Mouse (Mus musculus) urinary bladder, postnatal 10 days (tissue): Measurements from ENCODE around the gene Prkaa1.
A peak's percentile ranks its signal among the peaks of the same experiment; 100 is the strongest.
"Not testable (repeated sequence)": the region's sequence is repeated elsewhere in the genome, so short reads cannot be mapped to it uniquely, and the experiment has no call there.

Experiments
- DNase-seq: peaks from one replicate; pipeline ENCODE4 v3.0.0; 2022; ENCODE audit warnings: low spot score

Gene Prkaa1

GRCm38 (mm10) chr15:5173217-5173820 lies 29.7 kb downstream of the Prkaa1 start:
- no peak for DNase-seq

DNA sequence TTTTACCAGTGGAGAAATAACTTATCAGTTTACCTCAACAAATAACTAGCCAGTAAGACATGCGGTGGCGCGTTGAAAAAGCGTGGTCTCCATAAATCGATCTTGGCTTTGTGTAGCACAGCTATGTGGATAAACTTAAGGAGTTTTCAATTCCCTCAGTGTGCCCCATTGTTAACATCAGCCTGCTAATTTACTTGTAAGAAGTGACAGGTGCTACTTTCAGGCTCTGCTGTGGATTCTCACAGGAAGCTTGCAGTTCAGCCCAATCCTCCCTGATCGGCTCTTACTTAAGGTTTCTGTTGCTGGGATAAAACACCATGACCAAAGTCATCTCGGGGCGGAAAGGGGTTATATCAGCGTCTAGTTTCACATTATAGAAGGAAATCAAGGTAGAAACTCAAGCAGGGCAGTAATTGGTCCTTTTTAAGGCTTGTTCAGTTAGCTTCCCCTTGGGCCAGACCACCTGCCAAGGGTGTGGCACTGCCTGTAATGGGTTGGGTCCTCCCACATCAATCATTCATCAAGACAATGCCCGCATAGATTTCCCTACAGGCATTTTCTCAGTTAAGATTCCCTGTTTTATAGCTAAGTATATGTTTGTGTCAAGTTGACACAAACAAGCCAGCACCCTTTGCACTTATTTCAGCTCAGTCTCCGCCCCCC lies 41.1 kb downstream of the Prkaa1 start:
- DNase-seq: no peak

DNA sequence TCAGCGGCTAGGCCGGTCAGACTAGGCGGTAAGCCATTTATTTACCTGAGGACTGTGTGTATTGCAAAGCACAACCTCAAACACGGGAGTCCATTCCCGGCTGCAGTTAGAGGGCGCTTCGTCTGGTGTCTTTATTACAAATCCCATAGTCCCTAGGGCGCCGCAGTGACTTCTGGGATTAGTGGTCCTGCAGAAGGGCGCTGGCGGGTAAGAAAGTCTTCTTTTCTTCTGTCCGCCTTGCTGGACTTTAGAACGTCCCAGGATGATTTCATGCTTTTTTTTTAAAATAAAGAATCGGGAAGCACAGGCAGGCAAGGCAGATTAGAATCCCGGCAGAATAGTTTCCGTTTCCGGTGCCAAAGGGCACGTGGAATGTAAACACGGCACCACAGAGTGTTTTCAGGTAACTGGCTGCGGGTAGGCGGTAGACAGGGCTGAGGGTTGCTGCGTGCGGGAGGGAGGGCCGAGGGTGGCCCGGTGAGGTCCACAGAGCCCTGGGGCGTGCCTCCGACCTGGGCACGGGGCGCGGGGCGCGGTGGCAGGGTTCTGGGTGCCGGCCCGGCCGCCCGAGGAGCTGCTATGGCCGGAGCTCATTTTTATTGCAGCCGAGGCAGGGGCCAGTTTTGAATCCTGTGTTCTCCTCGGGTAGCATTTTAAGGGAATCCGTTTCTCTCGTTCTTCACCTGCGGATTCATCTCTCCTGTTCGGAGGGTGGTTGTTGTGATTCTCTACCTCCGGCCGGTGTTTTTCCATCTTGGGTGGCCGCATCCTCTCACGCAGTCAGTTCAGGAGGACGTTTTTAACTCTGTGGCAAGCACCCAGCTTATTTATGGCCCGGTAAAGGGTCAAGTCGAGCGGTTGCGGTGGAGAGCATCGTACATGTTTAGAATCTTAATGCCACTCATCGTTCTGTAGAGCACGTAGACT lies 42.0 kb downstream of the Prkaa1 start, which contains the start of gene Ttc33:
TSS of gene Ttc33 (plus strand) at position 160 of the 927 bp plus-strand sequence.
- peak; percentile 24 for DNase-seq

GRCm38 (mm10) chr15:5186293-5186675 lies 42.6 kb downstream of the Prkaa1 start:
- DNase-seq: no peak

GRCm38 (mm10) chr15:5187116-5187515 lies 43.5 kb downstream of the Prkaa1 start:
- no peak for DNase-seq

GRCm38 (mm10) chr15:5188029-5188428 lies 44.4 kb downstream of the Prkaa1 start:
- DNase-seq: no peak

DNA sequence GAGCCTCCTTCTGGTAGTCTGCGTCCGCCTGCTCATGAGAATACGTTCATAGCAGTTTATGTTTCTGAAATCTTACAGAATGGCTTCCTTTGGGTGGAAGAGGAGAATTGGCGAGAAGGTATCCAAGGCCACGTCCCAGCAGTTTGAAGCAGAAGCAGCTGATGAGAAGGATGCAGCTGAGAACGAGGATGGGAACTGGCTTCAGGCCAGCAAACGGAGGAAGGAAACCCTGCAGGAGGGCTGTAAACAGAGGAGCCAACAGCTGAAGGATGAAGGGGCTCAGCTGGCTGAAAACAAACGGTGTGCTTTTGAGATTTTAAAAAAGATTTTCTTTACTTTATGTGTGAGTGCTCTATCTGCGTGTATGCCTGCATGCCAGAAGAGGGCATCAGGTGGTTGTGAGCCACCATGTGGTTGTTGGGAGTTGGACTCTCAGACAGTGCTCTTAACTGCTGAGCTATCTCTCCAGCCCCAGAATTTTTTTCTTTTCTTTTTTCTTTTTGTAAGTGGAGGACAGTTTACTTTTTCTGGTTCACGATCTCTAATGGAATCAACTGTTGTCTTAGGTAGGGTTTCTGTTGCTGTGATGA lies 45.9 kb downstream of the Prkaa1 start:
- DNase-seq: no peak

DNA sequence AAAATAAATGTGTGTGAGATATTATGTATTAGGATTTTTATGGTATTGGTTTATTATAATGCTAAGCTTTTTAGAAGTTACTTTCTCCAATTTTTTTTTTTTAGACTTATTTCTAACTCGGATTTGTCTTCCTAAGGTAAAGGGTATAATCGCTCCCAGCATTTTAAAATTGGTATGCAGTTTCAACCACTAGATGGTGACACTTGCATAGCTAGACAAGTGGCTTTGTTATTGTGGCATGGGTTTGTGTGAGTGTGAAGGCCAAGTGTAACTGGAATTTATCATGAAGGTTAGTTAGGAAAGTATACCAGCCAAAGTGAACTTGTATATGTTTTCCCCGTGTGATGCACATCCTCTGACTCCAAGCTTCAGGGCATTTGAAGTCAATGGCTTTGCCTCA lies 50.2 kb downstream of the Prkaa1 start:
- DNase-seq: no peak

GRCm38 (mm10) chr15:5194446-5194845 lies 50.8 kb downstream of the Prkaa1 start:
- DNase-seq: no peak

DNA sequence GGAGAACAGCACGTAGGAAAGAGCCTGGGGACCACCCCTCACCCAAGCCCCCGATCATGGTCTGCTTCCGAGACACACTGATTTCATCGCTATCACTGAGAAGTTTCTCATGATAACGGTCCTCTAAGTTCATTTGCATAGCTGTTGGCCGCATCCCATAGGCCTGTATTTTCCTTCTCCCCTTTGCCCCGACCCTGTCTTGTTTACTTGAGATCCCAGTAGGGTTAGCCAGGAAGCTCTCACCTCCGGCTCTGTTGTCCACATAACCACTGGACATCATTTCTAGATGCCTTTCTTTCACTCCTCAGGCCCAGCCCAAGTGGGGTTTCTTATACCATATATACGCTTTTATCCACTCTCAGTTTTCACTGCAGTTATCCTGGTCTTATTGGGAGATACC lies 51.3 kb downstream of the Prkaa1 start:
- DNase-seq: no peak

DNA sequence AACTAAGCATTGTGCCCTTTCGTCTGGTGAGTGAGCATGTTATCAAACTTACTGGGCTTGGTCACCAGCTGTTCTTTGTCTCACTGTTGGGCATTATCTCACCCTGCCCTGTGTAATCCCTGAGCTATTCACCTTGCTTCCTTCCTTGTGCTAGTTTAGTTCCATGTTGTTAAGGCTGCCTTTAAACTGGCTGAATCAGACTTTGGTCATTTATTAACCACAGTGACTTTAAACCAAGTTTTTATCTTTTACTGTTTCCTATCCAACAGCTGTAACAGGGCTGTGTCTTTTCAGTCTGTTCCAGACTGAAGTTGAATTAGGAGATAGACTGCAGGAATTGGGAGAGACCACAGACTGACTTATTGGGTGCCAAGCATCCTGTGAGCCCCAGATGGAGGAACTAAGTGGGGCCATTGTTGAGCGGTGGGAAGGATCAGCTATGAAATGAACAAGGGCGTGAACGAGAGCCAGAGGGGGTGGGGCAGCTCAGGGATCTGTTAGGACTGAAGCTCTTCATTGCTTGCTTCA lies 52.4 kb downstream of the Prkaa1 start:
- DNase-seq: no peak

DNA sequence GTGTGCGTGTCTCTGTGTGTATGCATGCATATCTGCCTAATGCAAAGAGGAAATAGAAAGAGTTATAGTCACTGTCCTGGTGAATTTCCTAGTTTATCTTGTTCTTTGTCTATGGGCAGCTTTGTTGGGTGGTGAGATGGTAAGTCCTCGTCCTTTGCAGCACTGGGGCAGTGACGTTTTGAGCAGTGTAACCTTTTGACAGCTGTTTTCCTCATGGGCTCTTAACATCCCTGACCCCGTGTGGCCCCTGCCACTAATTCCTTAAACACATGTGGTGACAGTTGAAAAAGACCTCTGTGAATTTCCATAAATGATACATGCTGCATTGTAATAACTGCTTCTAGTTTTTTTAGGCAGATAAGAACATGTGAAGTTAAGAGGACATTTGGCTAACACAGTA lies 53.0 kb downstream of the Prkaa1 start:
- DNase-seq: no peak

DNA sequence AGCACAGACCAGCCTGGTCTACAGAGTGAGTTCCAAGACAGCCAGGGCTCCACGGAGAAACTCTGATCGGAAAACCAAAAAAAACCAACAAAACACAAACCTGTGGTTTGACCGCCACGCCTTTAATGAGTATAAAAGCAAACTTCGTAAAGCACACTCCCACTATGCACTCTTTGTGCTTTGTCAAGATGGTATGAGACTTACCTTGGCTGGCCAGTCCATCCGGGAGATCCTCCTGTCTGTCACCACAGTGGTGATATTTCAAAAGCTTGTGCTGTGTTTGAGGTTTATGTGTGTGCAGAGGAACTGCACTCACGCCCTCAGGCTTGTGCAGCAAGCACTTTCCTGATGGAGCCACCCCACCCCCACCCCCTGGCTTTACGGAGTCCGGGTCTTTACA lies 61.6 kb downstream of the Prkaa1 start:
- DNase-seq: no peak

GRCm38 (mm10) chr15:5209116-5209515 lies 65.5 kb downstream of the Prkaa1 start:
- no peak for DNase-seq

DNA sequence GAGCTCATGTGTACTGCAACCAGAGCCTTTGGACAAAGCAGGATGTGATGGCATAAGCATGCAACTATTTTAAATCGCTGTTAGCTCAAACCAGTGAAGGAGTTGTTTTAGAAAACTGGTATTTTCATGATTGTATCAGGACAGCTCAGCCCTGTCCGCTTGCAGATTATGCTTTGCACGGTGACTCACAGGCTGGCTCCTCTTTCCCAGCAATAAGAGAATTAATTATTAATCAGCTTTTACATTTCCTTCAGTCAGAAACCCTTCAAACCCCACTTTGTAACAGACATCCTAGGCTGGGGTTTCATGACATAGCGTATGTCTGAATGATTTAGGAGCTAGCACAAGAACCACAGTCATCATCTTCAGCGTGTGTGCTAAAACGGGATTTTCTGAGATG lies 76.8 kb downstream of the Prkaa1 start:
- DNase-seq: no peak

GRCm38 (mm10) chr15:5230746-5231145 lies 87.1 kb downstream of the Prkaa1 start:
- not testable (repeated sequence) for DNase-seq
